Mouse (Mus musculus) retina, adult 2 months (tissue): ENCODE measurements around the gene Ctdspl2.

Source experiments
- DNase-seq: peaks from one replicate; pipeline ENCODE4 v3.0.0-alpha.2; 2012; ENCODE audit warnings: low read depth, low spot score

Gene Ctdspl2

GRCm38 (mm10) chr2:122059365-122060115, 103.7 kb downstream of the Ctdspl2 start:
- no peak for DNase-seq
